Mouse (Mus musculus) CH12.LX (cell line): ENCODE data around the gene Atp6v0a4. TPM values are rescaled to one million over a fixed set of nuclear protein-coding genes. Genes with fewer than 3 reads are reported as not detected.

Source experiments
- DNase-seq: peaks from one replicate; pipeline ENCODE4 v3.0.0-alpha.2; 2013; ENCODE audit errors: extremely low read depth
- H3K27ac ChIP-seq: 2 replicates; pipeline ENCODE4 v1.5.1; 2012; ENCODE audit warnings: low read depth, mild to moderate bottlenecking, control low read depth, moderate library complexity; ENCODE audit not compliant: insufficient read depth
- H3K27me3 ChIP-seq: replicated peaks from 2 replicates; pipeline ENCODE3; 2012; ENCODE audit warnings: inconsistent platforms
- H3K36me3 ChIP-seq, 2 experiments: replicated peaks in 1 of 2; 2 replicates each; pipeline versions ENCODE3 to v1.6.1; 2012; ENCODE audit warnings: inconsistent platforms in 1 of 2, low read length in 1 of 2, mild to moderate bottlenecking in 1 of 2, mixed read lengths in 1 of 2, moderate library complexity in 1 of 2; ENCODE audit not compliant: control insufficient read depth in 1 of 2, insufficient read depth in 1 of 2
- H3K4me1 ChIP-seq, 2 experiments: 2 replicates each; pipeline ENCODE4 v1.6.1; 2012; ENCODE audit warnings: inconsistent platforms in 1 of 2, moderate library complexity in 1 of 2; ENCODE audit not compliant: insufficient read depth in 2 of 2, control insufficient read depth in 1 of 2
- H3K4me2 ChIP-seq: 2 replicates; pipeline ENCODE4 v1.6.1; 2012; ENCODE audit warnings: low read depth, mild to moderate bottlenecking, control low read depth; ENCODE audit not compliant: poor library complexity, insufficient read depth, severe bottlenecking
- H3K4me3 ChIP-seq, 3 experiments: fragments of 150-350 bp in 1 of 3; sonication (generic) in 1 of 3; replicated peaks in 1 of 3; 2 replicates each; pipeline versions ENCODE3 to v1.5.1; 2011 to 2012; ENCODE audit warnings: low read depth in 2 of 3, low read length in 2 of 3, mild to moderate bottlenecking in 2 of 3, moderate library complexity in 2 of 3, control low read depth in 1 of 3, improper control_type of control experiment in 1 of 3, inconsistent platforms in 1 of 3, mixed read lengths in 1 of 3; ENCODE audit not compliant: poor library complexity in 1 of 3
- H3K79me2 ChIP-seq: replicated peaks from 2 replicates; pipeline ENCODE4 v1.6.1; 2012; ENCODE audit warnings: mild to moderate bottlenecking, moderate library complexity; ENCODE audit not compliant: control insufficient read depth, poor library complexity, insufficient read depth, severe bottlenecking; ENCODE audit errors: extremely low read depth
- H3K9ac ChIP-seq: 2 replicates; pipeline ENCODE4 v1.6.1; 2012; ENCODE audit warnings: low read depth, mild to moderate bottlenecking, control low read depth, moderate library complexity; ENCODE audit not compliant: insufficient read depth
- H3K9me3 ChIP-seq: replicated peaks from 2 replicates; pipeline ENCODE3; 2012; ENCODE audit warnings: low read length, inconsistent platforms, mixed read lengths
- CHD2 ChIP-seq: IDR thresholded peaks from 2 replicates; pipeline ENCODE4 v1.6.1; 2011; ENCODE audit warnings: low read length, improper control_type of control experiment
- EP300 ChIP-seq: IDR thresholded peaks from 2 replicates; pipeline ENCODE4 v1.6.1; 2011; ENCODE audit warnings: low read length, improper control_type of control experiment
- ETS1 ChIP-seq: conservative IDR thresholded peaks from 2 replicates; pipeline ENCODE4 v1.6.1; 2012; ENCODE audit warnings: low read depth, mild to moderate bottlenecking, inconsistent platforms, low read length, improper control_type of control experiment, moderate library complexity
- GABPA ChIP-seq: IDR thresholded peaks from 2 replicates; pipeline ENCODE4 v1.6.1; 2012; ENCODE audit warnings: low read depth, low read length, improper control_type of control experiment, inconsistent platforms; ENCODE audit not compliant: insufficient replicate concordance
- JUND ChIP-seq: conservative IDR thresholded peaks from 2 replicates; pipeline ENCODE4 v1.6.1; 2011; ENCODE audit warnings: low read depth, low read length, improper control_type of control experiment
- MAFK ChIP-seq: IDR thresholded peaks from 2 replicates; pipeline ENCODE4 v1.6.1; 2011; ENCODE audit warnings: low read length, improper control_type of control experiment; ENCODE audit not compliant: insufficient replicate concordance
- MAZ ChIP-seq: IDR thresholded peaks from 2 replicates; pipeline ENCODE4 v1.6.1; 2012; ENCODE audit warnings: low read depth, mild to moderate bottlenecking, inconsistent platforms, low read length, improper control_type of control experiment, moderate library complexity
- NELFE ChIP-seq: IDR thresholded peaks from 2 replicates; pipeline ENCODE4 v1.6.1; 2011; ENCODE audit warnings: low read depth, low read length, improper control_type of control experiment
- PAX5 ChIP-seq: IDR thresholded peaks from 2 replicates; pipeline ENCODE4 v1.6.1; 2012; ENCODE audit warnings: low read length, inconsistent platforms, mixed read lengths
- POLR2AphosphoS2 ChIP-seq: IDR thresholded peaks from 2 replicates; pipeline ENCODE4 v1.6.1; 2011; ENCODE audit warnings: low read depth, low read length, improper control_type of control experiment
- RCOR1 ChIP-seq: conservative IDR thresholded peaks from 2 replicates; pipeline ENCODE4 v1.6.1; 2012; ENCODE audit warnings: low read depth, mild to moderate bottlenecking, inconsistent platforms, low read length, improper control_type of control experiment
- SIN3A ChIP-seq: IDR thresholded peaks from 2 replicates; pipeline ENCODE4 v1.6.1; 2012; ENCODE audit warnings: low read length, improper control_type of control experiment, inconsistent platforms
- SMC3 ChIP-seq: IDR thresholded peaks from 2 replicates; pipeline ENCODE4 v1.6.1; 2011; ENCODE audit warnings: low read depth, low read length, improper control_type of control experiment
- ZC3H11A ChIP-seq: IDR thresholded peaks from 2 replicates; pipeline ENCODE4 v1.6.1; 2012; ENCODE audit warnings: low read depth, mild to moderate bottlenecking, inconsistent platforms, low read length, improper control_type of control experiment
- dilution Hi-C: fragments of 300-500 bp; cut with MboI; formaldehyde crosslinking; loops from 2 replicates; pipeline ENCODE4 v1.14.3; 2020; ENCODE audit warnings: low sequenced_read_pairs; ENCODE audit not compliant: extremely low pct_unique_long_range_greater_than_20kb, extremely low pct_ligation_motif_present
- in situ Hi-C: fragments of 300-500 bp; cut with MboI; formaldehyde crosslinking; loops from 3 replicates; pipeline ENCODE4 v1.14.3; 2019; ENCODE audit warnings: low sequenced_read_pairs, low pct_ligation_motif_present, low pct_unique_long_range_greater_than_20kb, mixed read lengths
- polyA plus RNA-seq: library from polyadenylated mRNA; unstranded; fragments of >175 nt; gene quantifications from 2 replicates; pipeline ENCODE4 v1.2.1, GENCODE M21; 2012; ENCODE audit warnings: low read depth; ENCODE audit not compliant: insufficient read length
- total RNA-seq, 2 experiments: library from RNA; depleted of rRNA; stranded (reverse); fragments of 300-350 nt in 1 of 2; fragments of >200 nt in 1 of 2; gene quantifications; 2 replicates each; pipeline ENCODE4 v1.2.3; 2012 to 2014

Gene Atp6v0a4
- total and polyA plus RNA-seq, 3 experiments = not detected

GRCm38 (mm10) chr6:38134806-38135559 lies 10.6 kb upstream of the Atp6v0a4 start:
- H3K4me2 ChIP-seq = no peak overlapping the region
- H3K27ac ChIP-seq = no peak overlapping the region
- DNase-seq = no peak
- no peaks in the 10 kb centered on the region for H3K9me3 ChIP-seq
- dilution Hi-C loops = no loop called here
- TF ChIP-seq SIN3A = no peak
- TF ChIP-seq PAX5 = no peak
- no peak for TF ChIP-seq SMC3
- no peak for TF ChIP-seq ZC3H11A
- no peak for TF ChIP-seq RCOR1
- TF ChIP-seq, all 38 proteins: peak for 0
- peaks cover 0 to 9% of the 10 kb centered on the region in 2 experiments; a peak in 2 of 4 replicates for H3K4me1 ChIP-seq
- peaks cover 0 to 25% of the 10 kb centered on the region in 2 experiments for H3K36me3 ChIP-seq
- in situ Hi-C loops = no loop called here
- no peak overlapping the region for H3K9ac ChIP-seq
- H3K79me2 ChIP-seq = no peaks in the 10 kb centered on the region
- H3K27me3 ChIP-seq = no peaks in the 10 kb centered on the region
- no peak overlapping the region for H3K4me3 ChIP-seq

- in situ Hi-C loops (no loop called here), dilution Hi-C loops (no loop called here)
- Histone ChIP-seq H3K9ac (no peak overlapping the region), H3K79me2 (no peaks in the 10 kb centered on the region), H3K27me3 (no peaks in the 10 kb centered on the region), H3K9me3 (no peaks in the 10 kb centered on the region), H3K4me2 (no peak overlapping the region), H3K4me3 (no peak overlapping the region), H3K4me1 (peaks cover 0 to 9% of the 10 kb centered on the region in 2 experiments; a peak in 2 of 4 replicates), H3K27ac (no peak overlapping the region), H3K36me3 (peaks cover 0 to 36% of the 10 kb centered on the region in 2 experiments)
- DNase-seq = no peak
- no peak for TF ChIP-seq EP300
- TF ChIP-seq SMC3 = no peak
- no peak for TF ChIP-seq NELFE
- no peak for TF ChIP-seq CHD2
- TF ChIP-seq POLR2AphosphoS2 = no peak
- TF ChIP-seq GABPA = no peak
- no peak for TF ChIP-seq RCOR1
- TF ChIP-seq MAFK = no peak
- TF ChIP-seq JUND = no peak
- no peak for TF ChIP-seq ETS1
- TF ChIP-seq MAZ = no peak
These were observed 7.4 kb upstream of the Atp6v0a4 start for GRCm38 (mm10) chr6:38131801-38132231.
